Mouse (Mus musculus) bone marrow, adult 2 months (tissue): ENCODE results near the gene Ip6k1.

Source experiments
- CTCF ChIP-seq: fragments of 200-500 bp; IDR thresholded peaks from 2 replicates; pipeline ENCODE4 v1.5.1; 2011; ENCODE audit warnings: low read length, control low read depth; ENCODE audit not compliant: control insufficient read depth, insufficient read depth
- POLR2A ChIP-seq: fragments of 200-500 bp; IDR thresholded peaks from 2 replicates; pipeline ENCODE4 v1.6.1; 2011; ENCODE audit warnings: low read depth, mild to moderate bottlenecking, control low read depth, low read length, borderline replicate concordance; ENCODE audit not compliant: control insufficient read depth

- TF ChIP-seq CTCF (no peak), POLR2A (no peak)
Measured at GRCm38 (mm10) chr9:108072481-108072924, 70.2 kb downstream of the Ip6k1 start.
